Mouse (Mus musculus) liver, adult 2 months (tissue): Measurements from ENCODE around the gene Hsd17b1.

ENCODE experiments used
- CTCF ChIP-seq: fragments of 200-500 bp; IDR thresholded peaks from 2 replicates; pipeline ENCODE4 v1.5.1; 2011; ENCODE audit warnings: low read depth, low read length, control low read depth
- POLR2A ChIP-seq: fragments of 200-500 bp; IDR thresholded peaks from 2 replicates; pipeline ENCODE4 v1.6.1; 2011; ENCODE audit warnings: low read length, control low read depth; ENCODE audit not compliant: insufficient read depth; ENCODE audit errors: extremely low read depth

DNA sequence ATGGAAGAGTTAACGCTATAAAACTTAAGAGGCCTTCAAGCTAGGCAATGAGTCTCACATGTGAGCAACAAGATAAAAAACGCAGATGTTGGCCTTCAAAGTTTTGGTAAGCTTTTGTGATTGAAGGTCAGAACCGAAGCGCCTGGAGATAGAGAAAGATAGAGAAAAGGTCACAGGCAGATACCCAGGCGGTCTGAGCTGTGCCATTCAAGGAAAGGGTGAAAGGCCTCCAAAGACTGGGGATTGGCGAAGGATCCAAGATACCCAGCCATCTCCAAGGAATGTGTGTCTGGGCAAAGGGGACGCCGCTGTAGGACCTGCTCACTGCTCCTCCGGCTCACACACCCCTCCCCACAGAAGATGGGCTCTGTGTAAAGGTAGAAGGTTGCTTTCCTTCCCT is 13.2 kb upstream of the Hsd17b1 start:
- TF ChIP-seq POLR2A (no peak), CTCF (no peak)
